In genomic region chr13:52255697-52256096, GRCm38 (mm10) we compare ENCODE assay signal across 9 mouse cellular contexts.
DNase-seq lines count a peak whose midpoint lies in the region; TF ChIP-seq lines count a peak whose summit lies in the region.
"Had no signal": no experiment of that assay in that cellular context is flagged by ENCODE, and none has a peak within 500 bp of the region (broad histone marks: within the 10 kb centered on the region; RNA-seq: fewer than 3 reads in every experiment).

No protein-coding gene starts in this region.

- peaks cover 15% of the 10 kb centered on the region for H3K9me3 ChIP-seq in E14TG2a.4 (ENCODE audit: low read length)
- H3K9me3 ChIP-seq: heart, embryonic 15.5 days had no signal

- H3K36me3 ChIP-seq in E14TG2a.4 (ENCODE audit: insufficient read depth, low read length) = no peaks in the 10 kb centered on the region
- H3K36me3 ChIP-seq: heart, embryonic 15.5 days had no signal

- 0 out of 2 replicates have a peak, but pooled peaks cover 2% of the 10 kb centered on the region for H3K27me3 ChIP-seq in E14TG2a.4 (ENCODE audit: insufficient read depth, low read length)
- H3K27me3 ChIP-seq: heart, embryonic 15.5 days had no signal

- peak; percentile 62 for TF ChIP-seq CTCF in E14TG2a.4 (conservative IDR thresholded peaks at IDR 0.05; ENCODE audit: low read length)

- peaks cover 59% of the 10 kb centered on the region for H3K4me1 ChIP-seq in E14TG2a.4 (replicated peaks; ENCODE audit: low read depth, low read length)
- H3K4me1 ChIP-seq: heart, embryonic 15.5 days had no signal

- intact Hi-C loops in left cerebral cortex, postnatal 4 days (cut with DNase I) = loop anchor here (2.0 to 10.0 kb wide), 3 partner anchors 282 to 373 kb away; no protein-coding TSS in a partner anchor
- intact Hi-C loops in gastrocnemius, postnatal 14 days (cut with DNase I; ENCODE audit: low total_unique reads) = loop anchor here (5.0 kb wide), 1 partner anchor 282 kb away; no protein-coding TSS in a partner anchor

- H3K4me3 ChIP-seq in E14TG2a.4 (replicated peaks; ENCODE audit: low read length) = no peak overlapping the region
- H3K4me3 ChIP-seq: heart, embryonic 15.5 days had no signal

- DNase-seq in embryo, embryonic 11 days = peak; percentile 34
- DNase-seq in embryo, embryonic 10 days (ENCODE audit: low spot score) = no peak
- DNase-seq in left cerebral cortex, postnatal 4 days = peak; percentile 38
- DNase-seq in left cerebral cortex, adult 11 months (ENCODE audit: low spot score) = no peak
- peak; percentile 38 for DNase-seq in forelimb bud, embryonic 11.5 days (ENCODE audit: low read depth, low spot score)
- DNase-seq in urinary bladder, postnatal 25 days (ENCODE audit: low spot score) = no peak
- DNase-seq in gastrocnemius, postnatal 14 days = no peak

Comparison
In these comparisons a context has a peak if more than half of its experiments do, and no peak if none do; other contexts are left out.
1. DNase-seq: peak in embryo, embryonic 11 days (single experiment), left cerebral cortex, postnatal 4 days (single experiment) and forelimb bud, embryonic 11.5 days (single experiment); none in embryo, embryonic 10 days (single experiment), left cerebral cortex, adult 11 months (single experiment), urinary bladder, postnatal 25 days (single experiment) and gastrocnemius, postnatal 14 days (single experiment).